ENCODE assay signal across 8 mouse cellular contexts in genomic region chr2:26908710-26909386, GRCm38 (mm10). TPM values are rescaled to one million over a fixed set of nuclear protein-coding genes. Genes with fewer than 3 reads are reported as not detected.
DNase-seq lines count a peak whose midpoint lies in the region; ATAC-seq and TF ChIP-seq lines count a peak whose summit lies in the region.

No protein-coding gene starts in this region.

- peaks cover 34% of the 10 kb centered on the region for H3K4me1 ChIP-seq in heart, embryonic 10.5 days
- peaks cover 8% of the 10 kb centered on the region for H3K4me1 ChIP-seq in heart, adult 2 months (ENCODE audit: control insufficient read depth, insufficient read depth, low read length)
- H3K4me1 ChIP-seq in ES-Bruce4 (ENCODE audit: control insufficient read depth, insufficient read depth, low read length): no peaks in the 10 kb centered on the region
- H3K4me1 ChIP-seq in hindbrain, embryonic 14.5 days (replicated peaks; ENCODE audit: control insufficient read depth, insufficient read depth, low read length): peaks cover 33% of the 10 kb centered on the region
- peaks cover 41% of the 10 kb centered on the region for H3K4me1 ChIP-seq in midbrain, embryonic 15.5 days

- H3K36me3 ChIP-seq in heart, embryonic 10.5 days: peaks cover 63% of the 10 kb centered on the region
- peaks cover 7% of the 10 kb centered on the region for H3K36me3 ChIP-seq in heart, adult 2 months (ENCODE audit: control insufficient read depth, insufficient read depth, low read length)
- H3K36me3 ChIP-seq in ES-Bruce4 (ENCODE audit: control insufficient read depth, insufficient read depth, low read length, poor library complexity, severe bottlenecking): peaks cover 40% of the 10 kb centered on the region
- H3K36me3 ChIP-seq in hindbrain, embryonic 14.5 days (replicated peaks; ENCODE audit: control insufficient read depth, insufficient read depth): peaks cover 67% of the 10 kb centered on the region
- H3K36me3 ChIP-seq in midbrain, embryonic 15.5 days (replicated peaks): peaks cover 43% of the 10 kb centered on the region

- H3K9ac ChIP-seq in heart, adult 2 months (ENCODE audit: low read depth, low read length): no peak overlapping the region; the same call in 1 of the 2 replicates
- peak overlapping the region; percentile 93 for H3K9ac ChIP-seq in ES-Bruce4 (ENCODE audit: low read depth, poor library complexity, severe bottlenecking)
- peak overlapping the region; percentile 84 for H3K9ac ChIP-seq in hindbrain, embryonic 14.5 days
- H3K9ac ChIP-seq in midbrain, embryonic 15.5 days: peak overlapping the region; percentile 38

- H3K79me2 ChIP-seq in heart, adult 2 months (replicated peaks; ENCODE audit: control insufficient read depth, insufficient read depth, low read length): peaks cover 5% of the 10 kb centered on the region

- H3K4me2 ChIP-seq in hindbrain, embryonic 14.5 days (replicated peaks): peak overlapping the region; percentile 78
- H3K4me2 ChIP-seq in midbrain, embryonic 15.5 days: peak overlapping the region; percentile 99

- no peak for ATAC-seq in hindbrain, embryonic 14.5 days (ENCODE audit: low FRiP score)
- no peak for ATAC-seq in midbrain, embryonic 15.5 days (replicated peaks)
- no peak for ATAC-seq in frontal cortex, adult (ENCODE audit: low TSS enrichment)

- no peaks in the 10 kb centered on the region for H3K27me3 ChIP-seq in heart, embryonic 10.5 days (ENCODE audit: insufficient read depth, poor library complexity, severe bottlenecking)
- H3K27me3 ChIP-seq in heart, adult 2 months (ENCODE audit: control insufficient read depth, insufficient read depth, low read length): no peaks in the 10 kb centered on the region
- no peaks in the 10 kb centered on the region for H3K27me3 ChIP-seq in ES-Bruce4 (ENCODE audit: control insufficient read depth, insufficient read depth, low read length, poor library complexity, severe bottlenecking)
- no peaks in the 10 kb centered on the region for H3K27me3 ChIP-seq in hindbrain, embryonic 14.5 days (ENCODE audit: control insufficient read depth, insufficient read depth, low read length)
- H3K27me3 ChIP-seq in midbrain, embryonic 15.5 days (replicated peaks): no peaks in the 10 kb centered on the region

- TF ChIP-seq EP300 in heart, adult 2 months (IDR thresholded peaks at IDR 0.05; ENCODE audit: insufficient read depth, low read depth, low read length): no peak
- no peak for TF ChIP-seq EP300 in ES-Bruce4 (IDR thresholded peaks at IDR 0.05; ENCODE audit: insufficient read depth, low read depth, low read length)

- peak overlapping the region; percentile 17; the same call in 1 of the 2 replicates for H3K27ac ChIP-seq in heart, embryonic 10.5 days
- H3K27ac ChIP-seq in heart, adult 2 months: no peak overlapping the region
- no peak overlapping the region for H3K27ac ChIP-seq in ES-Bruce4 (ENCODE audit: insufficient read depth, low read length)
- H3K27ac ChIP-seq in hindbrain, embryonic 14.5 days: no peak overlapping the region
- no peak overlapping the region for H3K27ac ChIP-seq in midbrain, embryonic 15.5 days

- no peak for TF ChIP-seq POLR2A in heart, adult 2 months (IDR thresholded peaks at IDR 0.05; ENCODE audit: insufficient read depth, low read depth, low read length)
- TF ChIP-seq POLR2A in ES-Bruce4 (IDR thresholded peaks at IDR 0.05; ENCODE audit: insufficient read depth, low read length): no peak

- DNase-seq in heart, embryonic 10.5 days (ENCODE audit: low spot score): no peak
- no peak for DNase-seq in heart, adult 2 months
- no peak for DNase-seq in hindbrain, embryonic 14.5 days (ENCODE audit: low spot score)
- no peak for DNase-seq in adrenal gland, adult 8-10 months
- DNase-seq in cerebellum, adult 8-10 months: no peak

- intact Hi-C loops in heart, adult 2 months (cut with DNase I): loop anchor here (10.0 kb wide), 2 partner anchors 264 to 464 kb away; partner anchors contain the start of gene Sec16a

- 81% methylated on average over 18 of the region's 18 CpGs for WGBS in heart, embryonic 10.5 days
- 66% methylated on average over 18 of the region's 18 CpGs for WGBS in heart, adult 2 months
- WGBS in hindbrain, embryonic 14.5 days: 90% methylated on average over 18 of the region's 18 CpGs
- 92% methylated on average over 18 of the region's 18 CpGs for WGBS in midbrain, embryonic 15.5 days

- peak overlapping the region; percentile 88 for H3K4me3 ChIP-seq in heart, embryonic 10.5 days
- H3K4me3 ChIP-seq in heart, adult 2 months: no peak overlapping the region
- H3K4me3 ChIP-seq in ES-Bruce4 (ENCODE audit: low read depth, low read length): peak overlapping the region; percentile 30
- peak overlapping the region; percentile 78 for H3K4me3 ChIP-seq in hindbrain, embryonic 14.5 days (replicated peaks; ENCODE audit: low read length)
- H3K4me3 ChIP-seq in midbrain, embryonic 15.5 days: peak overlapping the region; percentile 76

- H3K9me3 ChIP-seq in heart, embryonic 10.5 days: no peaks in the 10 kb centered on the region
- H3K9me3 ChIP-seq in ES-Bruce4 (replicated peaks; ENCODE audit: control insufficient read depth, insufficient read depth, low read length, poor library complexity, severe bottlenecking): no peaks in the 10 kb centered on the region
- no peaks in the 10 kb centered on the region for H3K9me3 ChIP-seq in hindbrain, embryonic 14.5 days (ENCODE audit: control insufficient read depth, low read length)
- H3K9me3 ChIP-seq in midbrain, embryonic 15.5 days: no peaks in the 10 kb centered on the region

- no peak for TF ChIP-seq CTCF in heart, adult 2 months (IDR thresholded peaks at IDR 0.05)
- no peak for TF ChIP-seq CTCF in ES-Bruce4 (IDR thresholded peaks at IDR 0.05; ENCODE audit: low read depth, low read length)

RNA-seq across cellular contexts. Expression of gene Med22, which starts 1.6 kb away (rescaled TPM):
- polyA plus RNA-seq in heart, embryonic 10.5 days (2016; fragmentation: Nextera tagmentation; extraction: Ambion mirVana): 40.7 and 55.0 TPM in 2 replicates
- total RNA-seq in heart, adult 2 months (2021): 10 to 100 TPM; 20.7 to 26.0 TPM
- polyA plus RNA-seq in heart, adult 2 months (2012; rRNA removed): 26.0 and 37.9 TPM in 2 replicates
- 11.1 and 12.6 TPM in 2 replicates for polyA plus RNA-seq in ES-Bruce4 (2011; ENCODE audit: insufficient read depth, insufficient read length, low read depth, missing spikeins)
- polyA plus RNA-seq in hindbrain, embryonic 14.5 days (2014; fragmentation: Nextera tagmentation; extraction: Ambion mirVana): 113 TPM in 2 replicates
- 144 and 152 TPM in 2 replicates for polyA plus RNA-seq in midbrain, embryonic 15.5 days (2015; fragmentation: Nextera tagmentation; extraction: Ambion mirVana)
- 10 to 100 TPM; 51.6 to 73.6 (median 62.4) TPM for total RNA-seq in adrenal gland, adult 8-10 months (2022)

RNA-seq across cellular contexts. Expression of gene Rpl7a, which starts 1.7 kb away (rescaled TPM):
- 425 and 513 TPM in 2 replicates for polyA plus RNA-seq in heart, embryonic 10.5 days (2016; fragmentation: Nextera tagmentation; extraction: Ambion mirVana)
- 100 to 1,000 TPM; 266 to 312 TPM for total RNA-seq in heart, adult 2 months (2021)
- polyA plus RNA-seq in heart, adult 2 months (2012; rRNA removed): 431 and 478 TPM in 2 replicates
- 717 and 722 TPM in 2 replicates for polyA plus RNA-seq in ES-Bruce4 (2011; ENCODE audit: insufficient read depth, insufficient read length, low read depth, missing spikeins)
- 439 and 494 TPM in 2 replicates for polyA plus RNA-seq in hindbrain, embryonic 14.5 days (2014; fragmentation: Nextera tagmentation; extraction: Ambion mirVana)
- 421 and 428 TPM in 2 replicates for polyA plus RNA-seq in midbrain, embryonic 15.5 days (2015; fragmentation: Nextera tagmentation; extraction: Ambion mirVana)
- total RNA-seq in adrenal gland, adult 8-10 months (2022): 100 to 1,000 TPM; 424 to 496 (median 462) TPM

RNA-seq across cellular contexts. Expression of gene Surf6, which starts 6.2 kb away (rescaled TPM):
- 18.7 and 24.2 TPM in 2 replicates for polyA plus RNA-seq in heart, embryonic 10.5 days (2016; fragmentation: Nextera tagmentation; extraction: Ambion mirVana)
- total RNA-seq in heart, adult 2 months (2021): 10 to 100 TPM; 12.7 to 13.2 TPM
- polyA plus RNA-seq in heart, adult 2 months (2012; rRNA removed): 4.4 and 8.7 TPM in 2 replicates
- 48.3 and 48.5 TPM in 2 replicates for polyA plus RNA-seq in ES-Bruce4 (2011; ENCODE audit: insufficient read depth, insufficient read length, low read depth, missing spikeins)
- 15.1 and 15.9 TPM in 2 replicates for polyA plus RNA-seq in hindbrain, embryonic 14.5 days (2014; fragmentation: Nextera tagmentation; extraction: Ambion mirVana)
- polyA plus RNA-seq in midbrain, embryonic 15.5 days (2015; fragmentation: Nextera tagmentation; extraction: Ambion mirVana): 34.9 and 35.1 TPM in 2 replicates
- total RNA-seq in adrenal gland, adult 8-10 months (2022): 10 to 100 TPM; 26.0 to 32.8 (median 28.9) TPM

RNA-seq across cellular contexts. Expression of gene Surf2, which starts 7.3 kb away (rescaled TPM):
- polyA plus RNA-seq in heart, embryonic 10.5 days (2016; fragmentation: Nextera tagmentation; extraction: Ambion mirVana): 39.9 and 45.7 TPM in 2 replicates
- total RNA-seq in heart, adult 2 months (2021): 10 to 100 TPM; 15.2 to 16.8 TPM
- polyA plus RNA-seq in heart, adult 2 months (2012; rRNA removed): 21.6 and 22.7 TPM in 2 replicates
- 47.7 and 62.5 TPM in 2 replicates for polyA plus RNA-seq in ES-Bruce4 (2011; ENCODE audit: insufficient read depth, insufficient read length, low read depth, missing spikeins)
- polyA plus RNA-seq in hindbrain, embryonic 14.5 days (2014; fragmentation: Nextera tagmentation; extraction: Ambion mirVana): 44.1 and 45.2 TPM in 2 replicates
- polyA plus RNA-seq in midbrain, embryonic 15.5 days (2015; fragmentation: Nextera tagmentation; extraction: Ambion mirVana): 58.4 and 63.5 TPM in 2 replicates
- 10 to 100 TPM; 43.1 to 55.8 (median 52.2) TPM for total RNA-seq in adrenal gland, adult 8-10 months (2022)

RNA-seq across cellular contexts. Expression of gene Surf1, which starts 7.5 kb away (rescaled TPM):
- 40.9 and 45.6 TPM in 2 replicates for polyA plus RNA-seq in heart, embryonic 10.5 days (2016; fragmentation: Nextera tagmentation; extraction: Ambion mirVana)
- 10 to 100 TPM; 49.7 to 68.0 TPM for total RNA-seq in heart, adult 2 months (2021)
- polyA plus RNA-seq in heart, adult 2 months (2012; rRNA removed): 49.9 and 51.7 TPM in 2 replicates
- 40.6 and 41.1 TPM in 2 replicates for polyA plus RNA-seq in ES-Bruce4 (2011; ENCODE audit: insufficient read depth, insufficient read length, low read depth, missing spikeins)
- 80.3 and 86.9 TPM in 2 replicates for polyA plus RNA-seq in hindbrain, embryonic 14.5 days (2014; fragmentation: Nextera tagmentation; extraction: Ambion mirVana)
- 83.4 and 85.4 TPM in 2 replicates for polyA plus RNA-seq in midbrain, embryonic 15.5 days (2015; fragmentation: Nextera tagmentation; extraction: Ambion mirVana)
- 100 to 1,000 TPM; 128 to 137 (median 135) TPM for total RNA-seq in adrenal gland, adult 8-10 months (2022)
